Mouse (Mus musculus) layer of hippocampus, postnatal 14 days (tissue): ENCODE results near the gene Ndufc2. TPM values are rescaled to one million over a fixed set of nuclear protein-coding genes. Genes with fewer than 3 reads are reported as not detected.

Experiments
- total RNA-seq, 2 experiments: library from RNA; stranded (reverse); gene quantifications; 2 replicates each; pipeline ENCODE4 v1.2.3; 2021

The Ndufc2 gene
- total RNA-seq, 2 experiments from 2014 or later: 267 TPM

Other genes with a start within 250 kb of the Ndufc2 start
- 10 to 100 TPM; 11.9 to 12.4 TPM for gene Usp35, start 68.0 kb upstream of the Ndufc2 start, total RNA-seq
- gene Kctd21, start 67.7 kb upstream of the Ndufc2 start, total RNA-seq: 10 to 100 TPM in 1 of 2 experiments, 1 to 10 TPM in 1; 8.9 to 11.5 TPM
- 10 to 100 TPM; 11.4 TPM for gene Alg8, start 28.4 kb upstream of the Ndufc2 start, total RNA-seq
- 10 to 100 TPM; 29.1 to 31.5 TPM for gene Thrsp, start 17.7 kb downstream of the Ndufc2 start, total RNA-seq
- gene Kctd14, start 51.3 kb downstream of the Ndufc2 start, total RNA-seq: 1 to 10 TPM; 2.3 to 3.6 TPM
- gene Ints4, start 81.0 kb downstream of the Ndufc2 start, total RNA-seq: 10 to 100 TPM; 31.4 to 33.1 TPM
- 10 to 100 TPM; 43.7 to 44.5 TPM for gene Aamdc, start 179.5 kb downstream of the Ndufc2 start, total RNA-seq
- gene Rsf1, start 179.9 kb downstream of the Ndufc2 start, total RNA-seq: 10 to 100 TPM; 43.5 to 45.3 TPM